Mouse (Mus musculus) liver, embryonic 11.5 days (tissue): ENCODE measurements around the gene 4921507P07Rik. TPM values are rescaled to one million over a fixed set of nuclear protein-coding genes. Genes with fewer than 3 reads are reported as not detected.
"Not testable (repeated sequence)": the region's sequence is repeated elsewhere in the genome, so short reads cannot be mapped to it uniquely, and the experiment has no call there.

Experiments
- ATAC-seq: fragments of 200-750 bp; cut with Nextera tagmentation; replicated peaks from 2 replicates; pipeline ENCODE4 v1.8.0; 2017; ENCODE audit warnings: moderate number of reproducible peaks, mild to moderate bottlenecking, moderate TSS enrichment, moderate library complexity; ENCODE audit not compliant: low FRiP score
- DNase-seq: peaks from one replicate; pipeline ENCODE4 v3.0.0-alpha.2; 2017; ENCODE audit warnings: low spot score
- H3K27ac ChIP-seq: fragments of 300-500 bp; sonication (generic); 2 replicates; pipeline ENCODE4 v1.5.1; 2014; ENCODE audit warnings: mild to moderate bottlenecking, low read depth, low read length, control low read depth
- H3K27me3 ChIP-seq: fragments of 300-500 bp; sonication (generic); replicated peaks from 2 replicates; pipeline ENCODE4 v1.6.1; 2014; ENCODE audit warnings: low read length, mixed read lengths; ENCODE audit not compliant: control insufficient read depth, insufficient read depth
- H3K36me3 ChIP-seq: fragments of 300-500 bp; sonication (generic); 2 replicates; pipeline ENCODE4 v1.6.1; 2014; ENCODE audit warnings: mild to moderate bottlenecking, low read length, moderate library complexity, mixed read lengths; ENCODE audit not compliant: control insufficient read depth, insufficient read depth
- H3K4me1 ChIP-seq: fragments of 300-500 bp; sonication (generic); replicated peaks from 2 replicates; pipeline ENCODE4 v1.6.1; 2014; ENCODE audit warnings: low read length, mixed read lengths; ENCODE audit not compliant: control insufficient read depth, insufficient read depth
- H3K4me2 ChIP-seq: fragments of 300-500 bp; sonication (generic); 2 replicates; pipeline ENCODE4 v1.6.1; 2014; ENCODE audit warnings: mild to moderate bottlenecking, control low read depth, moderate library complexity
- H3K4me3 ChIP-seq: fragments of 300-500 bp; sonication (generic); 2 replicates; pipeline ENCODE4 v1.5.1; 2014; ENCODE audit warnings: low read depth, low read length, control low read depth
- H3K9ac ChIP-seq: fragments of 300-500 bp; sonication (generic); 2 replicates; pipeline ENCODE4 v1.6.1; 2014; ENCODE audit warnings: low read depth, low read length, control low read depth
- H3K9me3 ChIP-seq: fragments of 300-500 bp; sonication (generic); 2 replicates; pipeline ENCODE4 v1.6.1; 2016; ENCODE audit warnings: low read length, inconsistent platforms, mixed read lengths; ENCODE audit not compliant: control insufficient read depth
- WGBS: fragments of 180-500 bp; shearing (Covaris S2); extraction: QIAGEN DNeasy Blood & Tissue Kit; methylation state at CpG from one replicate; pipeline ENCODE4 v1.1.7; 2014; 5-methylcytosine and 5-hydroxymethylcytosine counted together
- polyA plus RNA-seq: library from polyadenylated mRNA; unstranded; fragments of >200 nt; fragmentation: Nextera tagmentation; extraction: Ambion mirVana; gene quantifications from 2 replicates; pipeline ENCODE4 v1.2.1, GENCODE M21; 2014

Gene 4921507P07Rik
- polyA plus RNA-seq, 1 experiment from 2014 or later: 0.15 TPM

GRCm38 (mm10) chr6:50566997-50567255, 29.5 kb downstream of the 4921507P07Rik start:
- H3K27me3 ChIP-seq: no peaks in the 10 kb centered on the region
- ATAC-seq (no peak), DNase-seq (no peak)
- peak overlapping the region; percentile 71 for H3K4me2 ChIP-seq
- peak overlapping the region; percentile 88 for H3K4me3 ChIP-seq
- H3K27ac ChIP-seq: peak overlapping the region; percentile 14; the same call in 1 of the 2 replicates
- peak overlapping the region; percentile 71 for H3K9ac ChIP-seq
- no peaks in the 10 kb centered on the region; the same call in 1 of the 2 replicates for H3K4me1 ChIP-seq
- WGBS: 25% methylated on average over 6 of the region's 6 CpGs
- H3K9me3 ChIP-seq: no peaks in the 10 kb centered on the region
- 0 out of 2 replicates have a peak, but pooled peaks cover 2% of the 10 kb centered on the region for H3K36me3 ChIP-seq

GRCm38 (mm10) chr6:50566141-50566996, 30.1 kb downstream of the 4921507P07Rik start, which contains the start of gene Cycs:
Gene Cycs, minus strand, starts transcription at chr6:50566538.
- ATAC-seq (peak; percentile 98), DNase-seq (peak; percentile 99)
- peak within 1 kb of the TSS; percentile 88 for H3K4me3 ChIP-seq
- peak within 1 kb of the TSS; percentile 78 for H3K27ac ChIP-seq
- H3K9ac ChIP-seq: peak within 1 kb of the TSS; percentile 91
- no peaks in the 10 kb centered on the region for H3K9me3 ChIP-seq
- peak within 1 kb of the TSS; percentile 88 for H3K4me2 ChIP-seq
- H3K27me3 ChIP-seq: no peaks in the 10 kb centered on the region
- H3K4me1 ChIP-seq: no peaks in the 10 kb centered on the region; the same call in 1 of the 2 replicates
- 0 out of 2 replicates have a peak, but pooled peaks cover 2% of the 10 kb centered on the region for H3K36me3 ChIP-seq
- WGBS: under 1% methylated on average over 78 of the region's 78 CpGs

- H3K9me3 ChIP-seq: no peaks in the 10 kb centered on the region
- H3K4me2 ChIP-seq: no peak overlapping the region
- WGBS: 92% methylated on average over 3 of the region's 3 CpGs
- no peak overlapping the region for H3K4me3 ChIP-seq
- 0 out of 2 replicates have a peak, but pooled peaks cover 2% of the 10 kb centered on the region for H3K36me3 ChIP-seq
- no peak overlapping the region for H3K9ac ChIP-seq
- no peaks in the 10 kb centered on the region for H3K27me3 ChIP-seq
- DNase-seq (no peak), ATAC-seq (no peak)
- H3K27ac ChIP-seq: no peak overlapping the region
- no peaks in the 10 kb centered on the region; the same call in 1 of the 2 replicates for H3K4me1 ChIP-seq
These were observed 32.8 kb downstream of the 4921507P07Rik start for GRCm38 (mm10) chr6:50563651-50564050.

- H3K27me3 ChIP-seq: no peaks in the 10 kb centered on the region
- no peak overlapping the region for H3K27ac ChIP-seq
- 0 out of 2 replicates have a peak, but pooled peaks cover 2% of the 10 kb centered on the region for H3K36me3 ChIP-seq
- no peak overlapping the region for H3K4me3 ChIP-seq
- no peak overlapping the region for H3K4me2 ChIP-seq
- H3K4me1 ChIP-seq: no peaks in the 10 kb centered on the region; the same call in 1 of the 2 replicates
- WGBS: 85% methylated on average over 4 of the region's 4 CpGs
- no peaks in the 10 kb centered on the region for H3K9me3 ChIP-seq
- ATAC-seq (no peak), DNase-seq (no peak)
- no peak overlapping the region for H3K9ac ChIP-seq
These were observed 34.0 kb downstream of the 4921507P07Rik start for GRCm38 (mm10) chr6:50562421-50562820.

GRCm38 (mm10) chr6:50560776-50561175, 35.7 kb downstream of the 4921507P07Rik start:
- H3K9ac ChIP-seq: no peak overlapping the region
- no peak overlapping the region for H3K4me2 ChIP-seq
- 0 out of 2 replicates have a peak, but pooled peaks cover 2% of the 10 kb centered on the region for H3K36me3 ChIP-seq
- H3K27ac ChIP-seq: no peak overlapping the region
- no peaks in the 10 kb centered on the region for H3K4me1 ChIP-seq
- H3K4me3 ChIP-seq: no peak overlapping the region
- 92% methylated on average over 1 of the region's 1 CpGs for WGBS
- DNase-seq (no peak), ATAC-seq (no peak)
- H3K9me3 ChIP-seq: no peaks in the 10 kb centered on the region
- H3K27me3 ChIP-seq: no peaks in the 10 kb centered on the region

- H3K9ac ChIP-seq: no peak overlapping the region
- WGBS: 69% methylated on average over 4 of the region's 4 CpGs
- H3K27me3 ChIP-seq: no peaks in the 10 kb centered on the region
- H3K36me3 ChIP-seq: 0 out of 2 replicates have a peak, but pooled peaks cover 2% of the 10 kb centered on the region
- no peaks in the 10 kb centered on the region for H3K9me3 ChIP-seq
- DNase-seq (no peak), ATAC-seq (no peak)
- no peak overlapping the region for H3K27ac ChIP-seq
- no peak overlapping the region for H3K4me3 ChIP-seq
- H3K4me2 ChIP-seq: no peak overlapping the region
- H3K4me1 ChIP-seq: no peaks in the 10 kb centered on the region
These were observed 37.6 kb downstream of the 4921507P07Rik start for GRCm38 (mm10) chr6:50558877-50559276.

GRCm38 (mm10) chr6:50557566-50557965, 38.9 kb downstream of the 4921507P07Rik start:
- ATAC-seq: no peak
- H3K27me3 ChIP-seq: no peaks in the 10 kb centered on the region
- 86% methylated on average over 6 of the region's 6 CpGs for WGBS
- H3K4me1 ChIP-seq: no peaks in the 10 kb centered on the region
- no peak overlapping the region for H3K9ac ChIP-seq
- no peak overlapping the region for H3K4me2 ChIP-seq
- no peaks in the 10 kb centered on the region for H3K9me3 ChIP-seq
- no peak overlapping the region for H3K4me3 ChIP-seq
- H3K36me3 ChIP-seq: no peaks in the 10 kb centered on the region
- DNase-seq: no peak
- no peak overlapping the region for H3K27ac ChIP-seq

GRCm38 (mm10) chr6:50554223-50554622, 42.2 kb downstream of the 4921507P07Rik start:
- not testable (repeated sequence) for H3K27ac ChIP-seq, H3K4me1 ChIP-seq, ATAC-seq, H3K9me3 ChIP-seq, H3K4me2 ChIP-seq, H3K9ac ChIP-seq, DNase-seq, H3K27me3 ChIP-seq, H3K36me3 ChIP-seq, H3K4me3 ChIP-seq
- WGBS: 82% methylated on average over 2 of the region's 2 CpGs
